Mouse (Mus musculus): ENCODE results near the gene Sec11a. TPM values are rescaled to one million over a fixed set of nuclear protein-coding genes. Genes with fewer than 3 reads are reported as not detected.

Sec11a gene
- 147 and 156 TPM in 2 replicates for polyA plus RNA-seq (2014; fragmentation: Nextera tagmentation; extraction: Ambion mirVana)

- Histone ChIP-seq H3K27ac (peak within 1 kb of the TSS; percentile 97), H3K27me3 (ENCODE audit: control insufficient read depth, insufficient read depth, low read length) (no peaks in the 10 kb centered on the region), H3K9ac (peak within 1 kb of the TSS; percentile 70), H3K4me1 (replicated peaks; ENCODE audit: control insufficient read depth, insufficient read depth, low read length) (peaks cover 16% of the 10 kb centered on the region), H3K36me3 (replicated peaks; ENCODE audit: control insufficient read depth, insufficient read depth) (no peaks in the 10 kb centered on the region), H3K4me2 (replicated peaks) (peak within 1 kb of the TSS; percentile 82), H3K4me3 (replicated peaks; ENCODE audit: low read length) (peak within 1 kb of the TSS; percentile 58), H3K9me3 (ENCODE audit: control insufficient read depth, low read length) (no peaks in the 10 kb centered on the region)
- 2% methylated on average over 44 of the region's 44 CpGs for WGBS
- peak; percentile 99 for ATAC-seq (ENCODE audit: low FRiP score)
- peak; percentile 90 for DNase-seq (ENCODE audit: low spot score)
These were observed at the start of gene Sec11a for GRCm38 (mm10) chr7:80947445-80948350. Sec11a (minus strand) TSS chr7:80947780.

GRCm38 (mm10) chr7:80995266-80996146, 47.9 kb upstream of the Sec11a start:
- Histone ChIP-seq H3K9me3 (ENCODE audit: control insufficient read depth, low read length) (no peaks in the 10 kb centered on the region), H3K36me3 (replicated peaks; ENCODE audit: control insufficient read depth, insufficient read depth) (no peaks in the 10 kb centered on the region), H3K27me3 (ENCODE audit: control insufficient read depth, insufficient read depth, low read length) (no peaks in the 10 kb centered on the region), H3K4me1 (replicated peaks; ENCODE audit: control insufficient read depth, insufficient read depth, low read length) (peaks cover 29% of the 10 kb centered on the region), H3K4me3 (replicated peaks; ENCODE audit: low read length) (0 out of 2 replicates have a peak overlapping the region, but pooled peaks have one; percentile 96), H3K27ac (no peak overlapping the region; the same call in 1 of the 2 replicates), H3K9ac (no peak overlapping the region), H3K4me2 (replicated peaks) (peak overlapping the region; percentile 93)
- DNase-seq (ENCODE audit: low spot score): no peak
- ATAC-seq (ENCODE audit: low FRiP score): no peak
- 74% methylated on average over 3 of the region's 3 CpGs for WGBS

GRCm38 (mm10) chr7:80994663-80995005, 47.1 kb upstream of the Sec11a start:
- Histone ChIP-seq H3K4me2 (replicated peaks) (peak overlapping the region; percentile 93), H3K27me3 (ENCODE audit: control insufficient read depth, insufficient read depth, low read length) (no peaks in the 10 kb centered on the region), H3K9me3 (ENCODE audit: control insufficient read depth, low read length) (no peaks in the 10 kb centered on the region), H3K27ac (no peak overlapping the region), H3K4me1 (replicated peaks; ENCODE audit: control insufficient read depth, insufficient read depth, low read length) (peaks cover 29% of the 10 kb centered on the region), H3K36me3 (replicated peaks; ENCODE audit: control insufficient read depth, insufficient read depth) (no peaks in the 10 kb centered on the region), H3K4me3 (replicated peaks; ENCODE audit: low read length) (peak overlapping the region; percentile 96), H3K9ac (peak overlapping the region; percentile 96)
- ATAC-seq (ENCODE audit: low FRiP score) (no peak), DNase-seq (ENCODE audit: low spot score) (peak; percentile 27)
- 48% methylated on average over 6 of the region's 6 CpGs for WGBS

- Histone ChIP-seq H3K9ac (peak overlapping the region; percentile 96), H3K4me3 (replicated peaks; ENCODE audit: low read length) (peak overlapping the region; percentile 96), H3K4me2 (replicated peaks) (peak overlapping the region; percentile 93), H3K9me3 (ENCODE audit: control insufficient read depth, low read length) (no peaks in the 10 kb centered on the region), H3K4me1 (replicated peaks; ENCODE audit: control insufficient read depth, insufficient read depth, low read length) (peaks cover 29% of the 10 kb centered on the region), H3K27ac (peak overlapping the region; percentile 95), H3K36me3 (replicated peaks; ENCODE audit: control insufficient read depth, insufficient read depth) (no peaks in the 10 kb centered on the region), H3K27me3 (ENCODE audit: control insufficient read depth, insufficient read depth, low read length) (no peaks in the 10 kb centered on the region)
- ATAC-seq (ENCODE audit: low FRiP score) (peak; percentile 85), DNase-seq (ENCODE audit: low spot score) (peak; percentile 28)
- WGBS: under 1% methylated on average over 49 of the region's 58 CpGs
These were observed 46.5 kb upstream of the Sec11a start for GRCm38 (mm10) chr7:80993834-80994662.

GRCm38 (mm10) chr7:80992980-80993833, 45.6 kb upstream of the Sec11a start, which contains the start of gene Zfp592:
Zfp592 (plus strand) TSS chr7:80993681.
- Histone ChIP-seq H3K9me3 (ENCODE audit: control insufficient read depth, low read length) (no peaks in the 10 kb centered on the region), H3K36me3 (replicated peaks; ENCODE audit: control insufficient read depth, insufficient read depth) (no peaks in the 10 kb centered on the region), H3K4me2 (replicated peaks) (peak within 1 kb of the TSS; percentile 93), H3K27ac (peak within 1 kb of the TSS; percentile 95), H3K4me3 (replicated peaks; ENCODE audit: low read length) (peak within 1 kb of the TSS; percentile 96), H3K27me3 (ENCODE audit: control insufficient read depth, insufficient read depth, low read length) (no peaks in the 10 kb centered on the region), H3K4me1 (replicated peaks; ENCODE audit: control insufficient read depth, insufficient read depth, low read length) (peaks cover 29% of the 10 kb centered on the region), H3K9ac (peak within 1 kb of the TSS; percentile 96)
- ATAC-seq (ENCODE audit: low FRiP score): peak; percentile 92
- under 1% methylated on average over 78 of the region's 102 CpGs for WGBS
- DNase-seq (ENCODE audit: low spot score): peak; percentile 64

- Histone ChIP-seq H3K4me3 (replicated peaks; ENCODE audit: low read length) (peak overlapping the region; percentile 96), H3K4me2 (replicated peaks) (peak overlapping the region; percentile 93), H3K36me3 (replicated peaks; ENCODE audit: control insufficient read depth, insufficient read depth) (no peaks in the 10 kb centered on the region), H3K9ac (peak overlapping the region; percentile 96), H3K27ac (peak overlapping the region; percentile 95), H3K9me3 (ENCODE audit: control insufficient read depth, low read length) (no peaks in the 10 kb centered on the region), H3K27me3 (ENCODE audit: control insufficient read depth, insufficient read depth, low read length) (no peaks in the 10 kb centered on the region), H3K4me1 (replicated peaks; ENCODE audit: control insufficient read depth, insufficient read depth, low read length) (peaks cover 29% of the 10 kb centered on the region)
- WGBS: 3% methylated on average over 12 of the region's 12 CpGs
- peak; percentile 1; the same call in 1 of the 2 replicates for ATAC-seq (ENCODE audit: low FRiP score)
- DNase-seq (ENCODE audit: low spot score): no peak
These were observed 45.0 kb upstream of the Sec11a start for GRCm38 (mm10) chr7:80992631-80992979.

GRCm38 (mm10) chr7:80992063-80992462, 44.5 kb upstream of the Sec11a start:
- Histone ChIP-seq H3K4me1 (replicated peaks; ENCODE audit: control insufficient read depth, insufficient read depth, low read length) (peaks cover 29% of the 10 kb centered on the region), H3K4me3 (replicated peaks; ENCODE audit: low read length) (peak overlapping the region; percentile 96), H3K27ac (peak overlapping the region; percentile 95; the same call in 1 of the 2 replicates), H3K27me3 (ENCODE audit: control insufficient read depth, insufficient read depth, low read length) (no peaks in the 10 kb centered on the region), H3K9ac (peak overlapping the region; percentile 96), H3K4me2 (replicated peaks) (peak overlapping the region; percentile 93), H3K9me3 (ENCODE audit: control insufficient read depth, low read length) (no peaks in the 10 kb centered on the region), H3K36me3 (replicated peaks; ENCODE audit: control insufficient read depth, insufficient read depth) (no peaks in the 10 kb centered on the region)
- DNase-seq (ENCODE audit: low spot score): no peak
- no peak for ATAC-seq (ENCODE audit: low FRiP score)
- 80% methylated on average over 6 of the region's 6 CpGs for WGBS

- H3K4me2 ChIP-seq (replicated peaks): peak overlapping the region; percentile 93
- DNase-seq (ENCODE audit: low spot score): no peak
- H3K4me1 ChIP-seq (replicated peaks; ENCODE audit: control insufficient read depth, insufficient read depth, low read length): peaks cover 29% of the 10 kb centered on the region
- peak overlapping the region; percentile 96; the same call in 1 of the 2 replicates for H3K4me3 ChIP-seq (replicated peaks; ENCODE audit: low read length)
- ATAC-seq (ENCODE audit: low FRiP score): no peak
- H3K27ac ChIP-seq: no peak overlapping the region
- H3K36me3 ChIP-seq (replicated peaks; ENCODE audit: control insufficient read depth, insufficient read depth): no peaks in the 10 kb centered on the region
- WGBS: 89% methylated on average over 5 of the region's 5 CpGs
- no peaks in the 10 kb centered on the region for H3K27me3 ChIP-seq (ENCODE audit: control insufficient read depth, insufficient read depth, low read length)
- H3K9me3 ChIP-seq (ENCODE audit: control insufficient read depth, low read length): no peaks in the 10 kb centered on the region
- H3K9ac ChIP-seq: 0 out of 2 replicates have a peak overlapping the region, but pooled peaks have one; percentile 96
These were observed 44.0 kb upstream of the Sec11a start for GRCm38 (mm10) chr7:80991589-80991988.

All from hindbrain, embryonic 14.5 days (tissue).